8 mouse cellular contexts compared by ENCODE assay signal in genomic region chr4:120267683-120268082, GRCm38 (mm10). TPM values are rescaled to one million over a fixed set of nuclear protein-coding genes. Genes with fewer than 3 reads are reported as not detected.
DNase-seq lines count a peak whose midpoint lies in the region; ATAC-seq and TF ChIP-seq lines count a peak whose summit lies in the region.

No protein-coding gene starts in this region.

- peak overlapping the region; percentile 40 for H3K4me3 ChIP-seq in lung, embryonic 14.5 days (ENCODE audit: low read depth, low read length)
- no peak overlapping the region for H3K4me3 ChIP-seq in lung, adult 2 months (replicated peaks; ENCODE audit: extremely low read depth, low read depth, low read length)
- H3K4me3 ChIP-seq in forebrain, embryonic 14.5 days (ENCODE audit: low read depth, low read length) = peak overlapping the region; percentile 25
- H3K4me3 ChIP-seq in limb, embryonic 12.5 days (replicated peaks) = peak overlapping the region; percentile 49
- 0 out of 2 replicates have a peak overlapping the region, but pooled peaks have one; percentile 44 for H3K4me3 ChIP-seq in olfactory bulb, adult 2 months (ENCODE audit: insufficient read depth, low read depth, low read length)
- H3K4me3 ChIP-seq in thymus, adult 2 months (ENCODE audit: control insufficient read depth, insufficient read depth, low read length) = no peak overlapping the region

- H3K27ac ChIP-seq in lung, embryonic 14.5 days (ENCODE audit: low read depth) = no peak overlapping the region
- H3K27ac ChIP-seq in forebrain, embryonic 14.5 days (ENCODE audit: low read depth, low read length) = peak overlapping the region; percentile 78; the same call in 1 of the 2 replicates
- no peak overlapping the region for H3K27ac ChIP-seq in limb, embryonic 12.5 days
- H3K27ac ChIP-seq in olfactory bulb, adult 2 months (ENCODE audit: insufficient read depth, low read depth, low read length) = no peak overlapping the region
- H3K27ac ChIP-seq in thymus, adult 2 months (ENCODE audit: control insufficient read depth, insufficient read depth, low read length) = no peak overlapping the region

- no peak for ATAC-seq in lung, embryonic 14.5 days (ENCODE audit: insufficient read depth)
- ATAC-seq in forebrain, embryonic 14.5 days = no peak
- peak; percentile 32; the same call in 1 of the 2 replicates for ATAC-seq in limb, embryonic 12.5 days (ENCODE audit: insufficient number of reproducible peaks, insufficient read depth, low FRiP score, low TSS enrichment, low read depth)

- H3K27me3 ChIP-seq in lung, embryonic 14.5 days (ENCODE audit: insufficient read depth, low read length) = peaks cover 77% of the 10 kb centered on the region
- peaks cover 25% of the 10 kb centered on the region for H3K27me3 ChIP-seq in forebrain, embryonic 14.5 days (replicated peaks; ENCODE audit: control insufficient read depth, insufficient read depth, low read length)
- H3K27me3 ChIP-seq in limb, embryonic 12.5 days = peaks cover 98% of the 10 kb centered on the region
- no peaks in the 10 kb centered on the region; the same call in 1 of the 2 replicates for H3K27me3 ChIP-seq in thymus, adult 2 months (ENCODE audit: control insufficient read depth, insufficient read depth, low read length)

- peaks cover 4% of the 10 kb centered on the region; the same call in 1 of the 2 replicates for H3K4me1 ChIP-seq in lung, embryonic 14.5 days (ENCODE audit: insufficient read depth)
- H3K4me1 ChIP-seq in lung, adult 2 months (ENCODE audit: control insufficient read depth, insufficient read depth, low read length) = no peaks in the 10 kb centered on the region; the same call in 1 of the 2 replicates
- peaks cover 79% of the 10 kb centered on the region for H3K4me1 ChIP-seq in forebrain, embryonic 14.5 days (ENCODE audit: control insufficient read depth, insufficient read depth, low read length)
- H3K4me1 ChIP-seq in limb, embryonic 12.5 days (replicated peaks) = peaks cover 47% of the 10 kb centered on the region
- H3K4me1 ChIP-seq in olfactory bulb, adult 2 months (ENCODE audit: control insufficient read depth, insufficient read depth, low read length) = peaks cover 36% of the 10 kb centered on the region
- H3K4me1 ChIP-seq in thymus, adult 2 months (replicated peaks; ENCODE audit: control insufficient read depth, insufficient read depth, low read length) = no peaks in the 10 kb centered on the region

- no peaks in the 10 kb centered on the region for H3K36me3 ChIP-seq in lung, embryonic 14.5 days (ENCODE audit: insufficient read depth)
- peaks cover 14% of the 10 kb centered on the region for H3K36me3 ChIP-seq in forebrain, embryonic 14.5 days (ENCODE audit: control insufficient read depth, insufficient read depth, low read length)
- H3K36me3 ChIP-seq in limb, embryonic 12.5 days = no peaks in the 10 kb centered on the region
- H3K36me3 ChIP-seq in thymus, adult 2 months (ENCODE audit: control insufficient read depth, insufficient read depth, low read length) = no peaks in the 10 kb centered on the region

- H3K9ac ChIP-seq in lung, embryonic 14.5 days = peak overlapping the region; percentile 32; the same call in 1 of the 2 replicates
- H3K9ac ChIP-seq in forebrain, embryonic 14.5 days (ENCODE audit: low read length) = peak overlapping the region; percentile 58
- peak overlapping the region; percentile 40; the same call in 1 of the 2 replicates for H3K9ac ChIP-seq in limb, embryonic 12.5 days (replicated peaks)

- no peak for TF ChIP-seq CTCF in lung, embryonic 14.5 days (IDR thresholded peaks at IDR 0.05; ENCODE audit: low read depth)
- TF ChIP-seq CTCF in lung, adult 2 months (IDR thresholded peaks at IDR 0.05; ENCODE audit: insufficient read depth, low read length) = no peak
- no peak for TF ChIP-seq CTCF in olfactory bulb, adult 2 months (IDR thresholded peaks at IDR 0.05; ENCODE audit: insufficient read depth, low read depth, low read length)
- no peak for TF ChIP-seq CTCF in thymus, adult 2 months (IDR thresholded peaks at IDR 0.05; ENCODE audit: borderline replicate concordance, control insufficient read depth, extremely low read depth, insufficient read depth, low read length, poor library complexity)

- WGBS in lung, embryonic 14.5 days = 5% methylated on average over 25 of the region's 25 CpGs
- 19% methylated on average over 25 of the region's 25 CpGs for WGBS in lung, adult 2 months
- WGBS in forebrain, embryonic 14.5 days = 20% methylated on average over 25 of the region's 25 CpGs
- WGBS in limb, embryonic 12.5 days = 8% methylated on average over 25 of the region's 25 CpGs
- 57% methylated on average over 25 of the region's 25 CpGs for WGBS in olfactory bulb, adult 2 months
- 23% methylated on average over 25 of the region's 25 CpGs for WGBS in thymus, adult 2 months

- H3K4me2 ChIP-seq in lung, embryonic 14.5 days = peak overlapping the region; percentile 72
- H3K4me2 ChIP-seq in forebrain, embryonic 14.5 days (ENCODE audit: low read length) = peak overlapping the region; percentile 52
- H3K4me2 ChIP-seq in limb, embryonic 12.5 days = peak overlapping the region; percentile 75

- TF ChIP-seq POLR2A in lung, adult 2 months (IDR thresholded peaks at IDR 0.05; ENCODE audit: borderline replicate concordance, extremely low read depth, low read depth, low read length) = no peak
- TF ChIP-seq POLR2A in olfactory bulb, adult 2 months (IDR thresholded peaks at IDR 0.05; ENCODE audit: insufficient read depth, low read depth, low read length) = no peak
- no peak for TF ChIP-seq POLR2A in thymus, adult 2 months (IDR thresholded peaks at IDR 0.05; ENCODE audit: control insufficient read depth, extremely low read depth, insufficient read depth, low read length, poor library complexity)

- no peaks in the 10 kb centered on the region for H3K9me3 ChIP-seq in lung, embryonic 14.5 days (ENCODE audit: low read depth, low read length)
- H3K9me3 ChIP-seq in forebrain, embryonic 14.5 days (replicated peaks; ENCODE audit: control insufficient read depth, low read length) = no peaks in the 10 kb centered on the region
- H3K9me3 ChIP-seq in limb, embryonic 12.5 days = no peaks in the 10 kb centered on the region

- no peak for DNase-seq in lung, embryonic 14.5 days
- DNase-seq in lung, adult 2 months = no peak
- no peak for DNase-seq in forebrain, embryonic 14.5 days (ENCODE audit: low spot score)
- no peak for DNase-seq in thymus, adult 2 months
- DNase-seq in cerebellum, adult 18-20 months = no peak
- DNase-seq in kidney, adult 18-20 months = no peak

RNA-seq across cellular contexts. Expression of gene Foxo6, which starts 19.5 kb away (rescaled TPM):
- 0.11 and 0.34 TPM in 2 replicates for polyA plus RNA-seq in lung, embryonic 14.5 days (2014; fragmentation: Nextera tagmentation; extraction: Ambion mirVana)
- 3.1 and 4.1 TPM in 2 replicates for polyA plus RNA-seq in lung, adult 2 months (2012; rRNA removed)
- polyA plus RNA-seq in forebrain, embryonic 14.5 days (2014; fragmentation: Nextera tagmentation; extraction: Ambion mirVana) = 4.9 and 6.5 TPM in 2 replicates
- polyA plus RNA-seq in limb, embryonic 12.5 days (2016; fragmentation: Nextera tagmentation; extraction: Ambion mirVana) = 0.10 TPM in 1 of 2 replicates, not detected in the other
- not detected in 2 replicates for polyA plus RNA-seq in olfactory bulb, adult 2 months (2012; ENCODE audit: insufficient read depth, insufficient read length, low replicate concordance, missing spikeins)
- polyA plus RNA-seq in thymus, adult 2 months (2012; rRNA removed) = 0.47 and 0.82 TPM in 2 replicates

Comparison
In these comparisons a context has a peak if more than half of its experiments do, and no peak if none do; other contexts are left out.
1. H3K4me3 ChIP-seq: peak in lung, embryonic 14.5 days (single experiment), forebrain, embryonic 14.5 days (single experiment), limb, embryonic 12.5 days (single experiment) and olfactory bulb, adult 2 months (single experiment); none in lung, adult 2 months (single experiment) and thymus, adult 2 months (single experiment).
2. Peak in every context shown above with its lines, with median percentiles within 50 percentile points of each other: H3K4me2 ChIP-seq and H3K9ac ChIP-seq.